Mouse (Mus musculus): ENCODE data around the gene Lce1b. TPM values are rescaled to one million over a fixed set of nuclear protein-coding genes. Genes with fewer than 3 reads are reported as not detected.

Lce1b gene
- polyA plus RNA-seq, 1 experiment from 2014 or later, result not detected

- H3K9me3 ChIP-seq, result no peaks in the 10 kb centered on the region
- H3K4me1 ChIP-seq, result no peaks in the 10 kb centered on the region
Observed at GRCm38 (mm10) chr3:92609804-92610203, 46.9 kb downstream of the Lce1b start.

GRCm38 (mm10) chr3:92607392-92607791 is 49.3 kb downstream of the Lce1b start, which contains the start of gene 2210017I01Rik:
2210017I01Rik (minus strand) TSS chr3:92607492.
- Histone ChIP-seq H3K9ac (no peak within 1 kb of the TSS), H3K4me1 (no peaks in the 10 kb centered on the region), H3K9me3 (no peaks in the 10 kb centered on the region), H3K27ac (no peak within 1 kb of the TSS), H3K36me3 (no peaks in the 10 kb centered on the region), H3K27me3 (no peaks in the 10 kb centered on the region), H3K4me3 (no peak within 1 kb of the TSS), H3K4me2 (no peak within 1 kb of the TSS)
- ATAC-seq (ENCODE audit: borderline replicate concordance, extremely low read depth, low FRiP score, low TSS enrichment), result no peak

More at GRCm38 (mm10) chr3:92609804-92610203, 46.9 kb downstream of the Lce1b start:
- no peak overlapping the region for H3K4me3 ChIP-seq
- no peak overlapping the region for H3K27ac ChIP-seq
- no peaks in the 10 kb centered on the region for H3K36me3 ChIP-seq
- 24% methylated on average over 1 of the region's 1 CpGs for WGBS
- no peak overlapping the region for H3K4me2 ChIP-seq
- no peaks in the 10 kb centered on the region for H3K27me3 ChIP-seq
- ATAC-seq (ENCODE audit: borderline replicate concordance, extremely low read depth, low FRiP score, low TSS enrichment), result no peak
- H3K9ac ChIP-seq, result no peak overlapping the region

Other genes starting within 250 kb of the Lce1b start
- gene Sprr2i, start 248.9 kb downstream of the Lce1b start, polyA plus RNA-seq (2015; fragmentation: Nextera tagmentation; extraction: Ambion mirVana), result not detected in 2 replicates
- not detected in 2 replicates for gene Sprr2j-ps, start 238.8 kb downstream of the Lce1b start, polyA plus RNA-seq (2015; fragmentation: Nextera tagmentation; extraction: Ambion mirVana)
- gene Gm9774, start 227.5 kb downstream of the Lce1b start, polyA plus RNA-seq (2015; fragmentation: Nextera tagmentation; extraction: Ambion mirVana), result 7.5 and 8.0 TPM in 2 replicates
- not detected in 2 replicates for gene Sprr2k, start 224.3 kb downstream of the Lce1b start, polyA plus RNA-seq (2015; fragmentation: Nextera tagmentation; extraction: Ambion mirVana)
- not detected in 2 replicates for gene Sprr1b, start 218.1 kb downstream of the Lce1b start, polyA plus RNA-seq (2015; fragmentation: Nextera tagmentation; extraction: Ambion mirVana)
- gene Sprr3, start 198.2 kb downstream of the Lce1b start, polyA plus RNA-seq (2015; fragmentation: Nextera tagmentation; extraction: Ambion mirVana), result 0.20 TPM in 1 of 2 replicates, not detected in the other
- gene Sprr1a, start 171.0 kb downstream of the Lce1b start, polyA plus RNA-seq (2015; fragmentation: Nextera tagmentation; extraction: Ambion mirVana), result 0.82 and 1.2 TPM in 2 replicates
- gene Sprr4, start 156.4 kb downstream of the Lce1b start, polyA plus RNA-seq (2015; fragmentation: Nextera tagmentation; extraction: Ambion mirVana), result not detected in 2 replicates
- not detected in 2 replicates for gene 2310046K23Rik, start 122.4 kb downstream of the Lce1b start, polyA plus RNA-seq (2015; fragmentation: Nextera tagmentation; extraction: Ambion mirVana)
- not detected in 2 replicates for gene Ivl, start 83.2 kb downstream of the Lce1b start, polyA plus RNA-seq (2015; fragmentation: Nextera tagmentation; extraction: Ambion mirVana)
- not detected in 2 replicates for gene Smcp, start 67.9 kb downstream of the Lce1b start, polyA plus RNA-seq (2015; fragmentation: Nextera tagmentation; extraction: Ambion mirVana)
- gene 2210017I01Rik, start 49.4 kb downstream of the Lce1b start, polyA plus RNA-seq (2015; fragmentation: Nextera tagmentation; extraction: Ambion mirVana), result not detected in 2 replicates
- not detected in 2 replicates for gene Lce6a, start 35.3 kb downstream of the Lce1b start, polyA plus RNA-seq (2015; fragmentation: Nextera tagmentation; extraction: Ambion mirVana)
- not detected in 2 replicates for gene Lce1a1, start 8.6 kb downstream of the Lce1b start, polyA plus RNA-seq (2015; fragmentation: Nextera tagmentation; extraction: Ambion mirVana)
- gene Lce1a2, start 13.4 kb upstream of the Lce1b start, polyA plus RNA-seq (2015; fragmentation: Nextera tagmentation; extraction: Ambion mirVana), result not detected in 2 replicates
- gene Lce1c, start 22.3 kb upstream of the Lce1b start, polyA plus RNA-seq (2015; fragmentation: Nextera tagmentation; extraction: Ambion mirVana), result not detected in 2 replicates
- gene Lce1d, start 30.3 kb upstream of the Lce1b start, polyA plus RNA-seq (2015; fragmentation: Nextera tagmentation; extraction: Ambion mirVana), result not detected in 2 replicates
- gene Lce1e, start 52.1 kb upstream of the Lce1b start, polyA plus RNA-seq (2015; fragmentation: Nextera tagmentation; extraction: Ambion mirVana), result not detected in 2 replicates
- not detected in 2 replicates for gene Lce1f, start 63.4 kb upstream of the Lce1b start, polyA plus RNA-seq (2015; fragmentation: Nextera tagmentation; extraction: Ambion mirVana)
- not detected in 2 replicates for gene Gm38119, start 82.2 kb upstream of the Lce1b start, polyA plus RNA-seq (2015; fragmentation: Nextera tagmentation; extraction: Ambion mirVana)
- gene Lce1g, start 95.4 kb upstream of the Lce1b start, polyA plus RNA-seq (2015; fragmentation: Nextera tagmentation; extraction: Ambion mirVana), result not detected in 2 replicates
- gene Lce1h, start 108.1 kb upstream of the Lce1b start, polyA plus RNA-seq (2015; fragmentation: Nextera tagmentation; extraction: Ambion mirVana), result not detected in 2 replicates
- gene Lce1i, start 122.0 kb upstream of the Lce1b start, polyA plus RNA-seq (2015; fragmentation: Nextera tagmentation; extraction: Ambion mirVana), result not detected in 2 replicates
- not detected in 2 replicates for gene Lce1j, start 133.6 kb upstream of the Lce1b start, polyA plus RNA-seq (2015; fragmentation: Nextera tagmentation; extraction: Ambion mirVana)
- not detected in 2 replicates for gene Lce1k, start 151.0 kb upstream of the Lce1b start, polyA plus RNA-seq (2015; fragmentation: Nextera tagmentation; extraction: Ambion mirVana)
- not detected in 2 replicates for gene Kprp, start 170.3 kb upstream of the Lce1b start, polyA plus RNA-seq (2015; fragmentation: Nextera tagmentation; extraction: Ambion mirVana)
- gene Lce1l, start 194.4 kb upstream of the Lce1b start, polyA plus RNA-seq (2015; fragmentation: Nextera tagmentation; extraction: Ambion mirVana), result not detected in 2 replicates
- gene 2310050C09Rik, start 213.3 kb upstream of the Lce1b start, polyA plus RNA-seq (2015; fragmentation: Nextera tagmentation; extraction: Ambion mirVana), result not detected in 2 replicates